Mouse (Mus musculus): Measurements from ENCODE around the gene Nell1. TPM values are rescaled to one million over a fixed set of nuclear protein-coding genes. Genes with fewer than 3 reads are reported as not detected.

Nell1 gene
- total and polyA plus RNA-seq, 2 experiments from 2014 or later = 56.9 to 68.7 TPM

DNA sequence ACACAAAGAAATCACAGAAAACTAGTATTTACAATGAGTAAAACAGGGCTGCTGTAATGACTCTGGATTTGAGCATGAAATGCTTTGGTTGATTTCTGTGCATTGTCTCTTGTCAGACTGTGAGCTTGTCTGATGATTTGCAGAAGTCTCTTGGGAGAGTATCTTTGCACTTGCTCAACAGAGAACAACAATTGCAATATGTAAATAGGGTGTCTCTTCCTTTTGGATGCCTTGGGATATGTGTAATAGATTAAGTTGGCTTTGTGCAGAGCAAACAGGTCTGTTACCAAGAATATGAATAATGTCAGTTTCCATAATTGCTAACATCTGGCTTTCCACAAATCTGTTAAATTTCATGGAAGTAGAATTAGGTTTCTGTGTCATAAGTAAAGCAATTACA is 868.0 kb downstream of the Nell1 start:
- H3K27me3 ChIP-seq (ENCODE audit: insufficient read depth, low read length) = no peaks in the 10 kb centered on the region
- H3K9ac ChIP-seq (replicated peaks; ENCODE audit: low read length, poor library complexity, severe bottlenecking) = no peak overlapping the region
- no peaks in the 10 kb centered on the region for H3K36me3 ChIP-seq (ENCODE audit: insufficient read depth, low read length)
- ATAC-seq (ENCODE audit: low FRiP score) (no peak), DNase-seq (ENCODE audit: low spot score) (no peak)
- H3K4me2 ChIP-seq (ENCODE audit: low read depth, low read length, poor library complexity, severe bottlenecking) = no peak overlapping the region
- H3K4me1 ChIP-seq (ENCODE audit: insufficient read depth, low read length) = no peaks in the 10 kb centered on the region
- no peak for TF ChIP-seq CTCF (IDR thresholded peaks at IDR 0.05)
- no peak overlapping the region for H3K27ac ChIP-seq (ENCODE audit: low read depth, low read length)
- H3K4me3 ChIP-seq (ENCODE audit: low read depth, low read length) = no peak overlapping the region
- H3K9me3 ChIP-seq (ENCODE audit: low read length) = no peaks in the 10 kb centered on the region

GRCm38 (mm10) chr7:50847921-50848320 is 873.3 kb downstream of the Nell1 start:
- DNase-seq (ENCODE audit: low spot score) = no peak
- 86% methylated on average over 1 of the region's 1 CpGs for WGBS
- no peaks in the 10 kb centered on the region for H3K36me3 ChIP-seq (ENCODE audit: insufficient read depth, low read length)
- no peak overlapping the region for H3K4me3 ChIP-seq (ENCODE audit: low read depth, low read length)
- H3K4me2 ChIP-seq (ENCODE audit: low read depth, low read length, poor library complexity, severe bottlenecking) = no peak overlapping the region
- no peak for TF ChIP-seq CTCF (IDR thresholded peaks at IDR 0.05)
- ATAC-seq (ENCODE audit: low FRiP score) = no peak
- no peak overlapping the region for H3K9ac ChIP-seq (replicated peaks; ENCODE audit: low read length, poor library complexity, severe bottlenecking)
- H3K27ac ChIP-seq (ENCODE audit: low read depth, low read length) = no peak overlapping the region
- no peaks in the 10 kb centered on the region for H3K27me3 ChIP-seq (ENCODE audit: insufficient read depth, low read length)
- no peaks in the 10 kb centered on the region for H3K9me3 ChIP-seq (ENCODE audit: low read length)
- H3K4me1 ChIP-seq (ENCODE audit: insufficient read depth, low read length) = no peaks in the 10 kb centered on the region

- no peak overlapping the region for H3K4me2 ChIP-seq (ENCODE audit: low read depth, low read length, poor library complexity, severe bottlenecking)
- no peak for TF ChIP-seq CTCF (IDR thresholded peaks at IDR 0.05)
These were observed 875.6 kb downstream of the Nell1 start for GRCm38 (mm10) chr7:50850271-50850670.

DNA sequence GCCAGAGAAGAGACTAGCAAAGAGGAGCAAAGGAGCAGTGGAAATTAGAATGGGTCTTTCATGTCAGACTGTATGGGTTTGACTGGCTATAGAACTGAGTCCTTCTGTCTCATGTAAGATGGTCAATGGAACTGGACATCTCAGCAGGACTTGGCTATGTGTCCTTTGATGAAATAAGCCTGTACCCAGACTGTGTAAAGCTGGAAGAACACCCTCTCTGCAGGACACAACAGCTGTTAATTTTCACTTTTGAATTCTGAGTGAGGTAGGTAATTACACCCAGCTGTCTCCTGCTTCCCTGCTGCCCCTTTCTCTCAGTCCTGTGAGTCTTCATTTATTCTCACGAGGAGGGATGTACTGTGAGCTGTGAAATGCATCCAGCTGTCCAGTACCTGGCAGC is 895.5 kb downstream of the Nell1 start:
- TF ChIP-seq CTCF (IDR thresholded peaks at IDR 0.05) = no peak
- 33% methylated on average over 1 of the region's 1 CpGs for WGBS
- Histone ChIP-seq H3K9me3 (ENCODE audit: low read length) (no peaks in the 10 kb centered on the region), H3K4me2 (ENCODE audit: low read depth, low read length, poor library complexity, severe bottlenecking) (no peak overlapping the region), H3K27ac (ENCODE audit: low read depth, low read length) (no peak overlapping the region), H3K4me3 (ENCODE audit: low read depth, low read length) (no peak overlapping the region), H3K9ac (replicated peaks; ENCODE audit: low read length, poor library complexity, severe bottlenecking) (no peak overlapping the region), H3K36me3 (ENCODE audit: insufficient read depth, low read length) (no peaks in the 10 kb centered on the region), H3K4me1 (ENCODE audit: insufficient read depth, low read length) (no peaks in the 10 kb centered on the region), H3K27me3 (ENCODE audit: insufficient read depth, low read length) (no peaks in the 10 kb centered on the region)
- DNase-seq (ENCODE audit: low spot score) (peak; percentile 66), ATAC-seq (ENCODE audit: low FRiP score) (no peak)

More at GRCm38 (mm10) chr7:50850271-50850670, 875.6 kb downstream of the Nell1 start:
- Histone ChIP-seq H3K9me3 (ENCODE audit: low read length) (no peaks in the 10 kb centered on the region), H3K4me1 (ENCODE audit: insufficient read depth, low read length) (no peaks in the 10 kb centered on the region), H3K27me3 (ENCODE audit: insufficient read depth, low read length) (no peaks in the 10 kb centered on the region), H3K4me3 (ENCODE audit: low read depth, low read length) (no peak overlapping the region), H3K36me3 (ENCODE audit: insufficient read depth, low read length) (no peaks in the 10 kb centered on the region), H3K9ac (replicated peaks; ENCODE audit: low read length, poor library complexity, severe bottlenecking) (no peak overlapping the region), H3K27ac (ENCODE audit: low read depth, low read length) (no peak overlapping the region)
- ATAC-seq (ENCODE audit: low FRiP score) = no peak
- no peak for DNase-seq (ENCODE audit: low spot score)
- WGBS = 40% methylated on average over 1 of the region's 1 CpGs

- H3K9ac ChIP-seq (replicated peaks; ENCODE audit: low read length, poor library complexity, severe bottlenecking) = no peak overlapping the region
- ATAC-seq (ENCODE audit: low FRiP score) (no peak), DNase-seq (ENCODE audit: low spot score) (peak; percentile 64)
- no peak for TF ChIP-seq CTCF (IDR thresholded peaks at IDR 0.05)
- no peaks in the 10 kb centered on the region for H3K9me3 ChIP-seq (ENCODE audit: low read length)
- no peaks in the 10 kb centered on the region for H3K4me1 ChIP-seq (ENCODE audit: insufficient read depth, low read length)
- H3K4me3 ChIP-seq (ENCODE audit: low read depth, low read length) = no peak overlapping the region
- H3K27me3 ChIP-seq (ENCODE audit: insufficient read depth, low read length) = no peaks in the 10 kb centered on the region
- WGBS = 80% methylated on average over 3 of the region's 3 CpGs
- H3K36me3 ChIP-seq (ENCODE audit: insufficient read depth, low read length) = no peaks in the 10 kb centered on the region
- H3K4me2 ChIP-seq (ENCODE audit: low read depth, low read length, poor library complexity, severe bottlenecking) = no peak overlapping the region
- H3K27ac ChIP-seq (ENCODE audit: low read depth, low read length) = no peak overlapping the region
These were observed 913.0 kb downstream of the Nell1 start for GRCm38 (mm10) chr7:50887625-50888024.

- Histone ChIP-seq H3K4me1 (ENCODE audit: insufficient read depth, low read length) (no peaks in the 10 kb centered on the region), H3K4me3 (ENCODE audit: low read depth, low read length) (no peak overlapping the region), H3K9ac (replicated peaks; ENCODE audit: low read length, poor library complexity, severe bottlenecking) (no peak overlapping the region), H3K27ac (ENCODE audit: low read depth, low read length) (no peak overlapping the region), H3K4me2 (ENCODE audit: low read depth, low read length, poor library complexity, severe bottlenecking) (no peak overlapping the region), H3K36me3 (ENCODE audit: insufficient read depth, low read length) (no peaks in the 10 kb centered on the region), H3K9me3 (ENCODE audit: low read length) (no peaks in the 10 kb centered on the region), H3K27me3 (ENCODE audit: insufficient read depth, low read length) (no peaks in the 10 kb centered on the region)
- no peak for TF ChIP-seq CTCF (IDR thresholded peaks at IDR 0.05)
- 41% methylated on average over 6 of the region's 6 CpGs for WGBS
- no peak for ATAC-seq (ENCODE audit: low FRiP score)
- peak; percentile 64 for DNase-seq (ENCODE audit: low spot score)
These were observed 925.0 kb downstream of the Nell1 start for GRCm38 (mm10) chr7:50899541-50900088.

Other genes starting within 250 kb of the Nell1 start
- gene Htatip2, start 215.7 kb upstream of the Nell1 start, total RNA-seq (2014; rRNA removed) = 0.38 and 2.4 TPM in 2 replicates
- 5.5 and 6.1 TPM in 2 replicates for gene Htatip2, start 215.7 kb upstream of the Nell1 start, polyA plus RNA-seq (2015; fragmentation: Nextera tagmentation; extraction: Ambion mirVana)
- gene Prmt3, start 196.5 kb upstream of the Nell1 start, total RNA-seq (2014; rRNA removed) = 35.5 and 50.6 TPM in 2 replicates
- 35.9 and 38.1 TPM in 2 replicates for gene Prmt3, start 196.5 kb upstream of the Nell1 start, polyA plus RNA-seq (2015; fragmentation: Nextera tagmentation; extraction: Ambion mirVana)
- 2.7 and 6.6 TPM in 2 replicates for gene Slc6a5, start 64.7 kb upstream of the Nell1 start, total RNA-seq (2014; rRNA removed)
- 0.22 and 0.36 TPM in 2 replicates for gene Slc6a5, start 64.7 kb upstream of the Nell1 start, polyA plus RNA-seq (2015; fragmentation: Nextera tagmentation; extraction: Ambion mirVana)